In genomic region chr4:133903372-133903771, GRCm38 (mm10) we compare ENCODE assay signal across 12 mouse cellular contexts. TPM values are rescaled to one million over a fixed set of nuclear protein-coding genes. Genes with fewer than 3 reads are reported as not detected.
DNase-seq lines count a peak whose midpoint lies in the region; ATAC-seq lines count a peak whose summit lies in the region.
"Had no signal": no experiment of that assay in that cellular context is flagged by ENCODE, and none has a peak within 500 bp of the region (broad histone marks: within the 10 kb centered on the region; RNA-seq: fewer than 3 reads in every experiment).

No protein-coding gene starts in this region.

- H3K4me1 ChIP-seq in heart, embryonic 15.5 days (replicated peaks): peaks cover 9% of the 10 kb centered on the region
- H3K4me1 ChIP-seq in lung, embryonic 15.5 days: peaks cover 4% of the 10 kb centered on the region
- peaks cover 8% of the 10 kb centered on the region; the same call in 1 of the 2 replicates for H3K4me1 ChIP-seq in midbrain, embryonic 10.5 days

- no peak overlapping the region for H3K9ac ChIP-seq in heart, embryonic 15.5 days
- H3K9ac ChIP-seq in lung, embryonic 15.5 days: no peak overlapping the region
- H3K9ac ChIP-seq: hindbrain, embryonic 12.5 days; liver, embryonic 15.5 days had no signal

- H3K36me3 ChIP-seq in heart, embryonic 15.5 days: no peaks in the 10 kb centered on the region
- H3K36me3 ChIP-seq in lung, embryonic 15.5 days: no peaks in the 10 kb centered on the region
- no peaks in the 10 kb centered on the region for H3K36me3 ChIP-seq in midbrain, embryonic 10.5 days
- H3K36me3 ChIP-seq: hindbrain, embryonic 12.5 days; liver, embryonic 15.5 days had no signal

- H3K4me2 ChIP-seq in heart, embryonic 15.5 days: no peak overlapping the region
- no peak overlapping the region for H3K4me2 ChIP-seq in lung, embryonic 15.5 days
- H3K4me2 ChIP-seq: hindbrain, embryonic 12.5 days; liver, embryonic 15.5 days had no signal

- H3K9me3 ChIP-seq in heart, embryonic 15.5 days (replicated peaks): no peaks in the 10 kb centered on the region
- H3K9me3 ChIP-seq in lung, embryonic 15.5 days: no peaks in the 10 kb centered on the region
- no peaks in the 10 kb centered on the region for H3K9me3 ChIP-seq in midbrain, embryonic 10.5 days (replicated peaks)
- H3K9me3 ChIP-seq: hindbrain, embryonic 12.5 days; liver, embryonic 15.5 days had no signal

- ATAC-seq in heart, embryonic 15.5 days (replicated peaks; ENCODE audit: insufficient number of reproducible peaks, insufficient read depth, low FRiP score, low read depth): peak; percentile 18; the same call in 1 of the 2 replicates
- ATAC-seq in lung, embryonic 15.5 days (ENCODE audit: borderline replicate concordance, extremely low read depth, low FRiP score, low TSS enrichment): 0 out of 2 replicates have a peak, but pooled peaks have one; percentile 39

- intact Hi-C loops in heart, postnatal 36 days (cut with DNase I): no loop called here

- no peak for DNase-seq in heart, postnatal 36 days
- DNase-seq in lung, adult 18-20 months: no peak
- DNase-seq in T-cell, adult 2 months (ENCODE audit: low spot score): peak; percentile 46
- DNase-seq in lung, postnatal 4 days: peak; percentile 62 to 79
- no peak for DNase-seq in midbrain, embryonic 10.5 days (ENCODE audit: low spot score)
- DNase-seq: cerebellum, adult 11-12 months; thymus, postnatal 36 days had no signal

- peak overlapping the region; percentile 19; the same call in 1 of the 2 replicates for H3K27ac ChIP-seq in heart, embryonic 15.5 days
- peak overlapping the region; percentile 56 for H3K27ac ChIP-seq in lung, embryonic 15.5 days
- H3K27ac ChIP-seq in midbrain, embryonic 10.5 days (replicated peaks): no peak overlapping the region
- H3K27ac ChIP-seq: hindbrain, embryonic 12.5 days; left cerebral cortex, adult 2 months; liver, embryonic 15.5 days had no signal

- WGBS in heart, embryonic 15.5 days: 54% methylated on average over 7 of the region's 7 CpGs
- WGBS in lung, embryonic 15.5 days: 47% methylated on average over 7 of the region's 7 CpGs
- WGBS in midbrain, embryonic 10.5 days: 89% methylated on average over 7 of the region's 7 CpGs

- H3K4me3 ChIP-seq in heart, embryonic 15.5 days: no peak overlapping the region
- no peak overlapping the region for H3K4me3 ChIP-seq in lung, embryonic 15.5 days
- H3K4me3 ChIP-seq in midbrain, embryonic 10.5 days: no peak overlapping the region
- H3K4me3 ChIP-seq: hindbrain, embryonic 12.5 days; left cerebral cortex, adult 2 months; liver, embryonic 15.5 days had no signal

- H3K27me3 ChIP-seq in heart, embryonic 15.5 days: no peaks in the 10 kb centered on the region
- H3K27me3 ChIP-seq in lung, embryonic 15.5 days: no peaks in the 10 kb centered on the region
- H3K27me3 ChIP-seq in midbrain, embryonic 10.5 days (ENCODE audit: low read depth, poor library complexity, severe bottlenecking): no peaks in the 10 kb centered on the region
- H3K27me3 ChIP-seq: hindbrain, embryonic 12.5 days; liver, embryonic 15.5 days had no signal

RNA-seq across cellular contexts. Expression of gene Rps6ka1, which starts 15.8 kb away (rescaled TPM):
- polyA plus RNA-seq in heart, embryonic 15.5 days (2015; fragmentation: Nextera tagmentation; extraction: Ambion mirVana): 12.6 and 20.5 TPM in 2 replicates
- 1 to 10 TPM; 5.1 to 6.4 TPM for total RNA-seq in heart, postnatal 36 days (2021)
- polyA plus RNA-seq in lung, embryonic 15.5 days (2015; fragmentation: Nextera tagmentation; extraction: Ambion mirVana): 43.8 and 44.5 TPM in 2 replicates
- 32.4 and 34.5 TPM in 2 replicates for polyA plus RNA-seq in midbrain, embryonic 10.5 days (2016; fragmentation: Nextera tagmentation; extraction: Ambion mirVana)

Comparison
In these comparisons a context has a peak if more than half of its experiments do, and no peak if none do; other contexts are left out.
1. DNase-seq: peak in T-cell, adult 2 months (single experiment) and lung, postnatal 4 days (2 of 2); none in heart, postnatal 36 days (0 of 2), lung, adult 18-20 months (0 of 2) and midbrain, embryonic 10.5 days (single experiment).